Mouse (Mus musculus) right cerebral cortex, postnatal 10 days (tissue): Measurements from ENCODE around the gene Dph7.
A peak's percentile ranks its signal among the peaks of the same experiment; 100 is the strongest.
"Not testable (repeated sequence)": the region's sequence is repeated elsewhere in the genome, so short reads cannot be mapped to it uniquely, and the experiment has no call there.

Source experiments
- DNase-seq, 2 experiments: peaks; one replicate each; pipeline ENCODE4 v3.0.0; 2021; ENCODE audit warnings: low spot score in 2 of 2

Gene Dph7

GRCm38 (mm10) chr2:24962304-24963000 is at the start of gene Dph7:
Dph7 (plus strand) TSS chr2:24962400.
- peak; percentile 93 to 95 for DNase-seq

- no peak for DNase-seq
Observed at GRCm38 (mm10) chr2:24912589-24912988, 49.6 kb upstream of the Dph7 start.

GRCm38 (mm10) chr2:24914762-24915161 is 47.4 kb upstream of the Dph7 start:
- DNase-seq, result no peak

- DNase-seq, result peak; percentile 96
Observed at GRCm38 (mm10) chr2:24918930-24919838, 43.0 kb upstream of the Dph7 start, which contains the start of gene Ehmt1. Ehmt1 (minus strand) TSS chr2:24919614.

GRCm38 (mm10) chr2:24919839-24920175 is 42.4 kb upstream of the Dph7 start:
- DNase-seq, result no peak

GRCm38 (mm10) chr2:24923561-24923960 is 38.6 kb upstream of the Dph7 start:
- DNase-seq, result no peak

- no peak for DNase-seq
Observed at GRCm38 (mm10) chr2:24925284-24925683, 36.9 kb upstream of the Dph7 start.

- no peak for DNase-seq
Observed at GRCm38 (mm10) chr2:24926345-24926964, 35.7 kb upstream of the Dph7 start.

GRCm38 (mm10) chr2:24926965-24927358 is 35.2 kb upstream of the Dph7 start:
- no peak for DNase-seq

- DNase-seq, result peak in 1 of 2 experiments; percentile 37
Observed at GRCm38 (mm10) chr2:24927810-24928479, 34.3 kb upstream of the Dph7 start.

GRCm38 (mm10) chr2:24929119-24929518 is 33.1 kb upstream of the Dph7 start:
- DNase-seq, result no peak

- no peak for DNase-seq
Observed at GRCm38 (mm10) chr2:24929593-24929992, 32.6 kb upstream of the Dph7 start.

- peak; percentile 33 to 58 for DNase-seq
Observed at GRCm38 (mm10) chr2:24934441-24934963, 27.7 kb upstream of the Dph7 start.

- DNase-seq, result peak; percentile 93 to 94
Observed at GRCm38 (mm10) chr2:24935057-24935796, 27.0 kb upstream of the Dph7 start, which contains the start of gene Arrdc1. Arrdc1 (minus strand) TSS chr2:24935252.

GRCm38 (mm10) chr2:24942092-24942491 is 20.1 kb upstream of the Dph7 start:
- DNase-seq, result no peak

- not testable (repeated sequence) for DNase-seq
Observed at GRCm38 (mm10) chr2:24944304-24944703, 17.9 kb upstream of the Dph7 start.

GRCm38 (mm10) chr2:24949421-24950188 is 12.6 kb upstream of the Dph7 start, which contains the start of gene Zmynd19:
Zmynd19 (plus strand) TSS chr2:24949792.
- DNase-seq, result peak; percentile 98 to 99

GRCm38 (mm10) chr2:24950189-24950535 is 12.0 kb upstream of the Dph7 start:
- DNase-seq, result no peak

- DNase-seq, result no peak
Observed at GRCm38 (mm10) chr2:24952537-24953055, 9.6 kb upstream of the Dph7 start.

GRCm38 (mm10) chr2:24960910-24961309 is 1.3 kb upstream of the Dph7 start:
- peak in 1 of 2 experiments; percentile 47 for DNase-seq
